Mouse (Mus musculus) effector memory CD4-positive, alpha-beta T cell, adult 5 months (primary cell): ENCODE data around the gene Olfr1484. TPM values are rescaled to one million over a fixed set of nuclear protein-coding genes. Genes with fewer than 3 reads are reported as not detected.

Source experiments
- polyA plus RNA-seq: library from polyadenylated mRNA; unstranded; fragments of 100-300 nt; shearing (Covaris generic); gene quantifications from one replicate; pipeline ENCODE4 v1.2.1, GENCODE M21; 2017

The Olfr1484 gene
- not detected for polyA plus RNA-seq

DNA sequence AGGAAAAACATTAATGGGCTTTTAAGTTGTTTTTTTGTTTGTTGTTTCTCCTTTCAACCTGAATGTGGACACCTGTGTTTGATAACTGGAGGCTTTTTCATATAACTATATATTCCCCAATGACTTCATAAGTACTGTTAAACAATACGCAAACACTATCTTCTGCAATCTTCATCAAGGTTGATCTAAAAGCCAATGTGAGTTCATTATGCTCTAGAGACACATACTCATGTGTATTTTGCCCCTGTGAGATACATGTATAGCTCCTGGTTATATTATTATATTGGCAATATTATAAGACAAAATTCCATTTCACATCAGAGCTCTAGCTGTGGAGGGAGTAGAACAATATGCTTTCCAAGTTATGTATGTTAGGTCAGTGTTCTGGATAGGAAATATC lies at the start of gene Olfr1484:
Gene Olfr1484 (plus strand): TSS at position 301 of the 400 bp plus-strand sequence.

DNA sequence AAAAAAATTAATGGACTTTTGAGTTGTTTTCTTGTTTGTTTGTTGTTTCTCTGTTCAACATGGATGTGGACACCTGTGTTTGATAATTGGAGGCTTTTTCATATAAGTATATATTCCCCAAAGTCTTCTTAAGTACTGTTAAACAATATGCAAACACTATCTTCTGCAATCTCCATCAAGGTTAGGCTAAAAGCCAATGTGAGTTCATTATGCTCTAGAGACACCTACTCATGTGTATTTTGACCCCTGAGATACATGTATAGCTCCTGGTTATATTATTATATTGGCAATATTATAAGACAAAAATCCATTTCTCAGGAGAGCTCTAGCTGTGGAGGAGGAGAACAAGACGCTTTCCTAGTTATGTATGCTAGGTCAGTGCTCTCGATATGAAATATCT lies 33.8 kb downstream of the Olfr1484 start, which contains the start of gene Olfr1487:
Gene Olfr1487 (plus strand): TSS at position 301 of the 400 bp plus-strand sequence.

DNA sequence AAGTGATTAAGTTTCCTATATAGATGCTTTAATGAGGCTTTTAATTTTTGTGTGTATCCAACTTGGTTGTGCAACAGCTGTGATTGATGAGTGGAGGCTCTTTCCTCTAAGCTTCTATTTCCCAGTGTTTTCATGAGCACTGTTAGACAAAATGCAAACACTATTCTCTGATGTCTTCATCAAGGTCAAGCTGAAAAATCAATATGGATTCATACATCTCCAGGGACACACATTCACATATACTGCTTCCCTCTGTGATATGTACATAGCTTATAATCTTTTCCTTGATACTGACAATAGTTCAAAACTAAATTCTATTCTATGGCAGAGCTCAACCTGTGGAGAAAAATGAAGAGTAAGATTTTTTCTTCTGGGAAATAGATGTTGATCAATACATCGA lies 48.0 kb downstream of the Olfr1484 start, which contains the start of gene Olfr1489:
Gene Olfr1489 (plus strand): TSS at position 301 of the 400 bp plus-strand sequence.

Other genes starting within 250 kb of the Olfr1484 start
- gene Olfr1466, start 244.6 kb upstream of the Olfr1484 start, polyA plus RNA-seq: not detected
- 0.14 TPM for gene Olfr1467, start 221.3 kb upstream of the Olfr1484 start, polyA plus RNA-seq
- 0.26 TPM for gene Olfr1469, start 175.7 kb upstream of the Olfr1484 start, polyA plus RNA-seq
- gene Olfr1471, start 140.1 kb upstream of the Olfr1484 start, polyA plus RNA-seq: not detected
- gene Olfr1472, start 127.4 kb upstream of the Olfr1484 start, polyA plus RNA-seq: 0.27 TPM
- gene Olfr1474, start 113.9 kb upstream of the Olfr1484 start, polyA plus RNA-seq: not detected
- gene Olfr1475, start 103.3 kb upstream of the Olfr1484 start, polyA plus RNA-seq: not detected
- not detected for gene Olfr1477, start 83.0 kb upstream of the Olfr1484 start, polyA plus RNA-seq
- gene Olfr1480, start 55.6 kb upstream of the Olfr1484 start, polyA plus RNA-seq: not detected
- gene Olfr1487, start 33.9 kb downstream of the Olfr1484 start, polyA plus RNA-seq: not detected
- gene Olfr1489, start 48.1 kb downstream of the Olfr1484 start, polyA plus RNA-seq: not detected
- not detected for gene Olfr1490, start 67.6 kb downstream of the Olfr1484 start, polyA plus RNA-seq
- not detected for gene Olfr1491, start 113.8 kb downstream of the Olfr1484 start, polyA plus RNA-seq
- gene Olfr1493-ps1, start 139.8 kb downstream of the Olfr1484 start, polyA plus RNA-seq: not detected
- gene Olfr1494, start 156.2 kb downstream of the Olfr1484 start, polyA plus RNA-seq: not detected
- gene Olfr1495, start 181.1 kb downstream of the Olfr1484 start, polyA plus RNA-seq: not detected
- not detected for gene Olfr1496, start 194.4 kb downstream of the Olfr1484 start, polyA plus RNA-seq
- gene Olfr1497, start 214.7 kb downstream of the Olfr1484 start, polyA plus RNA-seq: not detected
- gene Olfr1499, start 235.9 kb downstream of the Olfr1484 start, polyA plus RNA-seq: 0.36 TPM
- not detected for gene Olfr1500, start 247.0 kb downstream of the Olfr1484 start, polyA plus RNA-seq